Mouse (Mus musculus): ENCODE measurements around the gene Fam214b. TPM values are rescaled to one million over a fixed set of nuclear protein-coding genes. Genes with fewer than 3 reads are reported as not detected.

Fam214b gene
- polyA plus RNA-seq, 1 experiment: 4.8 TPM

DNA sequence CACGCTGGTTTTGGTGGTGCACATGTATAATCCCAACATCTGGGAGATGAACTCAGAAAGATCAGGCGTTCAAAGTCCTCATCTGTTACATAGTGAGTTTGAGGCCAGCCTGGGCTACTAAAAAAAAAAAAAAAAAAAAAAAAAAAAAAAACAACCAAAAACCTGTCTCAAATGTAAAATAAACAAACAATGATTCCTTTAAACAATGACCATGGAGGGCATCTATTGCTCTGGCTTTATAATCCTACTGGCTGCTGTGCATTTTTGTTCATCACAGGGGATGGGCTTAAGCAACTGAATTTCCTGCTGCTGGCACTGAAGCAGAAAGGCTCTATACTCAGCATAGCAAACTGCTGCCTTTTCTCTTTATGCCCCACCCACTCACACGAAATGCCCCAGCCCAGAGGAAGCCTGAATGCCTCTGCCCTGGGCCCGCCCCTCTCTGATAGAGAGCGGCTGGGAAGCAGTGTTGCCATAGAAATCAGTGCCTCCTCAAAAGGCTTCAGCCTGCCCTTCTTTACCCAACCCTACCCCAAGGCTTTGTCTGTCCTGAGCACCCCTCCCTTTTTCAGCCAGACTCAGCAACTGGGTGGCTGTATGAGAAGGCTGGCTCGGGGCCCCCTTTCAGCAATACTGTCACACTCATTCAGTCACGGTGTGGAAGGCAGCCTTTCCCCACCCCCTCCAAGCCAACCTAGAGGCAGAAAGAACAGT, 2.2 kb downstream of the Fam214b start:
- Histone ChIP-seq H3K79me2 (ENCODE audit: control insufficient read depth, insufficient read depth) (no peaks in the 10 kb centered on the region), H3ac (ENCODE audit: control insufficient read depth, insufficient read length, low read depth) (no peak overlapping the region), H3K79me3 (ENCODE audit: low read depth) (no peaks in the 10 kb centered on the region), H3K4me3 (ENCODE audit: insufficient read depth, poor library complexity, severe bottlenecking) (no peak overlapping the region), H3K36me3 (ENCODE audit: control insufficient read depth, insufficient read depth) (no peaks in the 10 kb centered on the region), H3K27me3 (ENCODE audit: control insufficient read depth, insufficient read depth, insufficient read length) (no peaks in the 10 kb centered on the region)
- TF ChIP-seq MAX (IDR thresholded peaks at IDR 0.05) (no peak), MYOD1 (IDR thresholded peaks at IDR 0.05; ENCODE audit: control insufficient read depth, insufficient read length, low read depth) (no peak), CEBPB (IDR thresholded peaks at IDR 0.05; ENCODE audit: low read depth) (no peak)

- Histone ChIP-seq H3K79me2 (ENCODE audit: control insufficient read depth, insufficient read depth) (no peaks in the 10 kb centered on the region), H3K36me3 (ENCODE audit: control insufficient read depth, insufficient read depth) (no peaks in the 10 kb centered on the region), H3K4me3 (ENCODE audit: insufficient read depth, poor library complexity, severe bottlenecking) (no peak overlapping the region), H3K79me3 (ENCODE audit: low read depth) (no peaks in the 10 kb centered on the region), H3K27me3 (ENCODE audit: control insufficient read depth, insufficient read depth, insufficient read length) (no peaks in the 10 kb centered on the region), H3ac (ENCODE audit: control insufficient read depth, insufficient read length, low read depth) (no peak overlapping the region)
- no peak for TF ChIP-seq CTCF (IDR thresholded peaks at IDR 0.05; ENCODE audit: control insufficient read depth, insufficient read depth, insufficient read length)
- TF ChIP-seq MYOD1 (IDR thresholded peaks at IDR 0.05; ENCODE audit: control insufficient read depth, insufficient read length, low read depth): no peak
Measured at GRCm38 (mm10) chr4:43040881-43041547, 5.0 kb downstream of the Fam214b start.

DNA sequence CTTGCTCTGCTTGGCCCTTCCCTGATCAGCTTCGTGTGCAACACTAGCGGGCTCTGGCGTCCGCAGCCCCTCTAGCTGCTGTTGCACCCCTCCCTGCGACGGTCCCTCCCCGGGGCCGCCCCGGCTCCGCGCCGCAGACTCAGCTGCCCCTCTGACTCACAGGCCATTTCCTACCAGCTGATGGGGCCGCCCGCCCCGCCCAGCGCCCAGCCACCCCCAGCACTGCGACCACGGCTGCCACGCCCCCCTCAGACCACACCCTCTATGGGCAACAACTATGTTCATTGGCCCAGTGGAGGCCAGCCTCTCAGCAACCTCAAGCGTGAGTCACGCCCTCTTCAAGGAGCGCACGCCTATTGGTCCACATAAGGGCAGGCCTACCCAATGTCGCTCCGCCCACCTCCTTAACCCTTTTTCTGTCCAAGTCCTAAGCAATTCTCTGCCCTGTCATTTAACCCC, 5.9 kb downstream of the Fam214b start:
- no peaks in the 10 kb centered on the region for H3K27me3 ChIP-seq (ENCODE audit: control insufficient read depth, insufficient read depth, insufficient read length)

GRCm38 (mm10) chr4:43039609-43040008, 6.4 kb downstream of the Fam214b start:
- Histone ChIP-seq H3K79me3 (ENCODE audit: low read depth) (no peaks in the 10 kb centered on the region), H3K4me3 (ENCODE audit: insufficient read depth, poor library complexity, severe bottlenecking) (peak overlapping the region; percentile 29), H3K79me2 (ENCODE audit: control insufficient read depth, insufficient read depth) (no peaks in the 10 kb centered on the region), H3ac (ENCODE audit: control insufficient read depth, insufficient read length, low read depth) (peak overlapping the region; percentile 8), H3K27me3 (ENCODE audit: control insufficient read depth, insufficient read depth, insufficient read length) (no peaks in the 10 kb centered on the region), H3K36me3 (ENCODE audit: control insufficient read depth, insufficient read depth) (no peaks in the 10 kb centered on the region)
- TF ChIP-seq MYOD1 (IDR thresholded peaks at IDR 0.05; ENCODE audit: control insufficient read depth, insufficient read length, low read depth): no peak
- TF ChIP-seq USF1 (IDR thresholded peaks at IDR 0.05; ENCODE audit: low read depth): no peak
- TF ChIP-seq MAX (IDR thresholded peaks at IDR 0.05): no peak
- TF ChIP-seq CEBPB (IDR thresholded peaks at IDR 0.05; ENCODE audit: low read depth): no peak
- TF ChIP-seq FOSL1 (IDR thresholded peaks at IDR 0.05; ENCODE audit: insufficient read depth, low read length, poor library complexity, severe bottlenecking): no peak
- no peak for TF ChIP-seq CTCF (IDR thresholded peaks at IDR 0.05; ENCODE audit: control insufficient read depth, insufficient read depth, insufficient read length)
- no peak for TF ChIP-seq MYOG (IDR thresholded peaks at IDR 0.05; ENCODE audit: control insufficient read depth, extremely low read depth, insufficient read length)

More for the DNA sequence above, 5.9 kb downstream of the Fam214b start:
- peak overlapping the region; percentile 29 for H3K4me3 ChIP-seq (ENCODE audit: insufficient read depth, poor library complexity, severe bottlenecking)
- H3K79me2 ChIP-seq (ENCODE audit: control insufficient read depth, insufficient read depth): no peaks in the 10 kb centered on the region
- TF ChIP-seq CEBPB (IDR thresholded peaks at IDR 0.05; ENCODE audit: low read depth) (no peak), CTCF (IDR thresholded peaks at IDR 0.05; ENCODE audit: control insufficient read depth, insufficient read depth, insufficient read length) (no peak), MYOD1 (IDR thresholded peaks at IDR 0.05; ENCODE audit: control insufficient read depth, insufficient read length, low read depth) (no peak), FOSL1 (IDR thresholded peaks at IDR 0.05; ENCODE audit: insufficient read depth, low read length, poor library complexity, severe bottlenecking) (no peak), MYOG (IDR thresholded peaks at IDR 0.05; ENCODE audit: control insufficient read depth, extremely low read depth, insufficient read length) (no peak), MAX (IDR thresholded peaks at IDR 0.05) (no peak), USF1 (IDR thresholded peaks at IDR 0.05; ENCODE audit: low read depth) (no peak)
- H3ac ChIP-seq (ENCODE audit: control insufficient read depth, insufficient read length, low read depth): peak overlapping the region; percentile 8
- H3K79me3 ChIP-seq (ENCODE audit: low read depth): no peaks in the 10 kb centered on the region
- H3K36me3 ChIP-seq (ENCODE audit: control insufficient read depth, insufficient read depth): no peaks in the 10 kb centered on the region

GRCm38 (mm10) chr4:43038567-43039495, 7.2 kb downstream of the Fam214b start:
- Histone ChIP-seq H3K4me3 (ENCODE audit: insufficient read depth, poor library complexity, severe bottlenecking) (no peak overlapping the region), H3ac (ENCODE audit: control insufficient read depth, insufficient read length, low read depth) (peak overlapping the region; percentile 18), H3K27me3 (ENCODE audit: control insufficient read depth, insufficient read depth, insufficient read length) (no peaks in the 10 kb centered on the region), H3K79me3 (ENCODE audit: low read depth) (no peaks in the 10 kb centered on the region), H3K79me2 (ENCODE audit: control insufficient read depth, insufficient read depth) (no peaks in the 10 kb centered on the region), H3K36me3 (ENCODE audit: control insufficient read depth, insufficient read depth) (no peaks in the 10 kb centered on the region)
- TF ChIP-seq MAX (IDR thresholded peaks at IDR 0.05): peak; percentile 42
- no peak for TF ChIP-seq MYOG (IDR thresholded peaks at IDR 0.05; ENCODE audit: control insufficient read depth, extremely low read depth, insufficient read length)
- TF ChIP-seq FOSL1 (IDR thresholded peaks at IDR 0.05; ENCODE audit: insufficient read depth, low read length, poor library complexity, severe bottlenecking): no peak
- no peak for TF ChIP-seq CEBPB (IDR thresholded peaks at IDR 0.05; ENCODE audit: low read depth)
- TF ChIP-seq MYOD1 (IDR thresholded peaks at IDR 0.05; ENCODE audit: control insufficient read depth, insufficient read length, low read depth): peak; percentile 92
- TF ChIP-seq CTCF (IDR thresholded peaks at IDR 0.05; ENCODE audit: control insufficient read depth, insufficient read depth, insufficient read length): no peak
